Mouse (Mus musculus) heart, adult 9 months (tissue): Measurements from ENCODE around the gene Flcn.

ENCODE experiments used
- DNase-seq, 2 experiments: peaks; one replicate each; pipeline ENCODE4 v3.0.0; 2022; ENCODE audit warnings: low spot score in 2 of 2

The Flcn gene

GRCm38 (mm10) chr11:59769738-59770137 lies 40.1 kb downstream of the Flcn start:
- no peak for DNase-seq

DNA sequence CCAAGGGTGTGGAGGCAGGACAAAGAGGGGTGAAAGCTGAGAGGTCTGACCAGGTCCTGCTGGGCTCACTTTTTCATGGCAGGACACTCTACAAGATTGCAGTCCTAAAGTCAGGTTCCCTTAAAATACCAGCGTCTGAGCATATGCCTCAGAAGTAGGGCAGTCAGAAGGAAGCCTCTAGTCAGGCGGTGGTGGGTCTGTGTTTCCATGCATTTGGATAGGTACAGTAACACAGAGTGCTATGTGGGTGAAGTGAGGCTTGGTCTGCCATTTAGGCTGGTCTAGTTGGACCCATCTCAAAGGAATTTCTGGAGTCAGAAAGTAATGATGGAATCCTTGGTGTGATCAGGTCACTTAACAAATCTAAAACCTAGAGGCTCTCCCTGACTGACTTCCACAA lies 40.5 kb downstream of the Flcn start:
- no peak for DNase-seq

- no peak for DNase-seq
Observed at GRCm38 (mm10) chr11:59760796-59761195, 49.0 kb downstream of the Flcn start.

GRCm38 (mm10) chr11:59759626-59760025 lies 50.2 kb downstream of the Flcn start:
- DNase-seq = no peak

DNA sequence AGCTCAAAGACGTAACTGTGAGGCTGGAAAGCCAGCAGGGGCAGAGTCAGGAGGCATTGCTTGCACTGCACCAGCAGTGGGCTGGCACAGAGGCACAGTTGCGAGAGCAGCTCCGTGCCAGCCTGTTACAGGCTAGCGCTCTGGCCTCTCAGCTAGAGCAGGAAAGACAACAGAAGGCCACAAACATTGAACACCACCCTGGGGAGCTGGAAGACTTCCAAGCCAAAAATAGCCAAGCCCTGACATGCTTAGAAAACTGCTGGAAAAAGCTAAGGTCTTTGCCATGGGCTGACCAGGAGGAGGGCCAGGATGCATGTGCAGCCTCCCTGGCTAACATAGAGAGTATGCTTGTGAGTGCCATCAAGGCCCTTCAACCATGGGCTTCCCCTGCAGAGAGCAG lies 50.6 kb downstream of the Flcn start:
- DNase-seq = peak; percentile 60 to 66

- DNase-seq = no peak
Observed at GRCm38 (mm10) chr11:59758191-59758985, 51.4 kb downstream of the Flcn start.

- DNase-seq = no peak
Observed at GRCm38 (mm10) chr11:59756351-59756750, 53.5 kb downstream of the Flcn start.

DNA sequence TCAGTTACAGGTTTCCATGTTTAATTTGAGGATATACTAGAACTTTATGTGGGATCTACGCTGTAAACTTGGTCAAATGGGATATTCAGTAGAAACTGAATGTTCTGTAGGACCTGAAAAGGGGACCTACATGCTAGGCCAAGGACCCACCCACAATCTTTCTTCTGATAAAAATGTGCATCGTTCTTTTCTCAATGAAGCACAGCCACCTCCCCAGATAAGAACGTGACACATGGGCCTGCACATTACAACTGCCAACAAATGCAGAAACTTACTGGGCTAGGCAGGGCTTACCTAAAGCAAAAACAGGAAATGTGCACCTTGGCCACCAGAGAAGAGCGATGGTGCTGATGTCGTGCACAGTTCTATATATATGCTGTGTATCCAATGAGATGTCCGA lies 55.3 kb downstream of the Flcn start:
- DNase-seq = no peak

GRCm38 (mm10) chr11:59749050-59749449 lies 60.8 kb downstream of the Flcn start:
- DNase-seq = peak; percentile 15 to 49

DNA sequence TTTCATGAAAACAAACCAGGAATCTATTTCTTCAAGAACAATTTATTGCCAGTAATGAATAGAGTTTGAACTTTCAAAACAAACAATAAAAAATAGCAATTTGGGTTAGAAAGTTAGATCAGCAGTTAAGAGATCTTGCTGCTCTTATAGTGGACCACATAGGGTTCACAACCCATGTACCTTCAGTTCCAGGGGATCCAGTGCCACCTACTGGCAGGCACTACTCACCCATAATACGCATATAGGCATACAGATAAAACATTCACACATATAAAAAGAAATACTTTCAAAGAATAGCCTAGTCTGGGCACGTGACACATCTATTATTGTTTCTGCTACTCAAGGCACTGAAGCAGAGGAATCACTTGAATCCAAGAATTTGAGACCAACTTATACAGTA lies 63.2 kb downstream of the Flcn start:
- peak in 1 of 2 experiments; percentile 51 for DNase-seq

- DNase-seq = no peak
Observed at GRCm38 (mm10) chr11:59745851-59746250, 64.0 kb downstream of the Flcn start.

GRCm38 (mm10) chr11:59744374-59744773 lies 65.4 kb downstream of the Flcn start:
- DNase-seq = no peak

GRCm38 (mm10) chr11:59743712-59744111 lies 66.1 kb downstream of the Flcn start:
- DNase-seq = no peak

DNA sequence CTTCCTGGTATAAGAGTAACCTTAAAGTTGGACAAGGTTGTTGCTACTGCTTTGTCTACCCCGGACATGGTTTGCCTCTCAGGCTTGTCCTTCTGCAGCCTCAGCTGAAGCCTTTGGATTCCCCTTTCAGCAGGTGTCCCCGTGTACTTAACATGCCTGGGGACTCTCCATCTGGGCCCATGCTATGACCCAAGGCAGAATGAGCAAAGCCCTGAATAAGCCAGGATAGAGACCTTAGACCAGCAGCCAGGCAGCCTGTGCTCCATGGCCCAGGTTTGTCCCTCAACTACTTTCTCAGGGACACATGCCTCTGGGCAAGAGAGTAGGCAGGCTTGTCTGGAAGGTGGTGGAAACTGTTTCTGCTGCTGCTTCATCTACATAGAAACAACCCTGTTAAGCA lies 66.5 kb downstream of the Flcn start:
- DNase-seq = no peak

GRCm38 (mm10) chr11:59741915-59742314 lies 67.9 kb downstream of the Flcn start:
- DNase-seq = no peak
